Mouse (Mus musculus) R1 (cell line): Measurements from ENCODE around the gene Cfap97d1.
A peak's percentile ranks its signal among the peaks of the same experiment; 100 is the strongest.

Experiments used
- DNase-seq: peaks from one replicate; pipeline ENCODE4 v3.0.0-alpha.2; 2018; ENCODE audit warnings: low read depth, low spot score

Gene Cfap97d1

GRCm38 (mm10) chr11:101984054-101985025 is at the start of gene Cfap97d1:
Gene Cfap97d1, plus strand, starts transcription at chr11:101984279.
- DNase-seq, result peak; percentile 99

GRCm38 (mm10) chr11:101935743-101936142 is 48.3 kb upstream of the Cfap97d1 start:
- no peak for DNase-seq

GRCm38 (mm10) chr11:101936421-101936820 is 47.7 kb upstream of the Cfap97d1 start:
- DNase-seq, result peak; percentile 74

- no peak for DNase-seq
Measured at GRCm38 (mm10) chr11:101937108-101937507, 47.0 kb upstream of the Cfap97d1 start.

GRCm38 (mm10) chr11:101943055-101943454 is 41.0 kb upstream of the Cfap97d1 start:
- DNase-seq, result no peak

GRCm38 (mm10) chr11:101946525-101946924 is 37.6 kb upstream of the Cfap97d1 start:
- peak; percentile 74 for DNase-seq

- no peak for DNase-seq
Measured at GRCm38 (mm10) chr11:101950021-101950420, 34.1 kb upstream of the Cfap97d1 start.

- DNase-seq, result peak; percentile 16
Measured at GRCm38 (mm10) chr11:101952541-101953341, 31.3 kb upstream of the Cfap97d1 start.

GRCm38 (mm10) chr11:101953441-101953840 is 30.6 kb upstream of the Cfap97d1 start:
- no peak for DNase-seq

- DNase-seq, result no peak
Measured at GRCm38 (mm10) chr11:101957476-101957875, 26.6 kb upstream of the Cfap97d1 start.

GRCm38 (mm10) chr11:101963043-101963442 is 21.0 kb upstream of the Cfap97d1 start:
- no peak for DNase-seq

GRCm38 (mm10) chr11:101963473-101964291 is 20.4 kb upstream of the Cfap97d1 start:
- peak; percentile 64 for DNase-seq

GRCm38 (mm10) chr11:101964647-101965046 is 19.4 kb upstream of the Cfap97d1 start:
- peak; percentile 21 for DNase-seq

GRCm38 (mm10) chr11:101965553-101965952 is 18.5 kb upstream of the Cfap97d1 start:
- no peak for DNase-seq

GRCm38 (mm10) chr11:101966965-101967614 is 17.0 kb upstream of the Cfap97d1 start, which contains the start of gene Sost:
Gene Sost, minus strand, starts transcription at chr11:101967015.
- peak; percentile 54 for DNase-seq

- DNase-seq, result peak; percentile 46
Measured at GRCm38 (mm10) chr11:101968311-101968710, 15.8 kb upstream of the Cfap97d1 start.

- peak; percentile 93 for DNase-seq
Measured at GRCm38 (mm10) chr11:101968791-101969190, 15.3 kb upstream of the Cfap97d1 start.

- no peak for DNase-seq
Measured at GRCm38 (mm10) chr11:101969835-101970234, 14.2 kb upstream of the Cfap97d1 start.

- DNase-seq, result peak; percentile 64
Measured at GRCm38 (mm10) chr11:101971410-101971809, 12.7 kb upstream of the Cfap97d1 start.

GRCm38 (mm10) chr11:101972097-101972496 is 12.0 kb upstream of the Cfap97d1 start:
- DNase-seq, result no peak

GRCm38 (mm10) chr11:101972651-101973050 is 11.4 kb upstream of the Cfap97d1 start:
- no peak for DNase-seq
